ENCODE assay signal across 8 mouse cellular contexts in the genomic region with DNA sequence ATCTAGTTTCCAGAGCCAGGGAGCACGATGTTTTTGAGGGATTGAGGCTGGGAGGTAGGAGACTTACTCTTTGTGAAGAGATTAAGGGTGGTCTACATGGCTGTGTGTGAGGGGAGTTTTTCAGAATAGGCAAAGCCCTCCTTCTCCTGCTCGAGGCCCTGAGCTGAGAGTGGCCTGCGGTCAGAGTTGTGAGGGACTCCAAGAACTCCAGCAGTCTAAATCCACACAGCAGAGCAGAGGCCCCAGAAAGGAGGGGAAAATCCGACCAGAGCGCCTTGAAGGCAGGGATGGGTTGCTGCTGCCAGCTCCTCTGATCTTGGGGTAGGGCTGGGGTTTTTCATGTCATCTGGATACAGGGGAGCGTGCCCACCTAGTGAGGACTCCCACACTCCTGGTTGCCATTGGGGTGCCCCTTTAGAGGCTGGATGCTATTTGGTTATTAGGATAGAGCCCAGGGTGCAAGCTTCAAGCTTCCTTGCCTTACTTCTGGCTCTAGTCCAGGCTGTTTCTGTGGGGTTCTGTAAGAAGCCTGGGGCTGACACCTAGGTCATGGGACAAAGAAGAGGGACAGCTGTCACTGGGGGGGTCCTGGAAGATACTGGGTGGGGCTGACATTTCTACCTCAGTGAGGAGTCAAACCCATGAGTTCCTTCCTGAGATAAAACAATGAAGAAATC. TPM values are rescaled to one million over a fixed set of nuclear protein-coding genes. Genes with fewer than 3 reads are reported as not detected.
DNase-seq lines count a peak whose midpoint lies in the region; ATAC-seq and TF ChIP-seq lines count a peak whose summit lies in the region.

No protein-coding gene starts in this region.

- H3K27me3 ChIP-seq in embryonic facial prominence, embryonic 14.5 days (replicated peaks; ENCODE audit: control insufficient read depth, insufficient read depth, low read length), result no peaks in the 10 kb centered on the region
- no peaks in the 10 kb centered on the region for H3K27me3 ChIP-seq in intestine, embryonic 14.5 days (replicated peaks; ENCODE audit: control insufficient read depth, insufficient read depth, low read length)
- no peaks in the 10 kb centered on the region for H3K27me3 ChIP-seq in midbrain, postnatal 0 days (ENCODE audit: insufficient read depth, low read length)

- peaks cover 43% of the 10 kb centered on the region for H3K4me1 ChIP-seq in lung, adult 2 months (ENCODE audit: control insufficient read depth, insufficient read depth, low read length)
- peaks cover 16% of the 10 kb centered on the region for H3K4me1 ChIP-seq in embryonic facial prominence, embryonic 14.5 days (ENCODE audit: control insufficient read depth, insufficient read depth, low read length)
- H3K4me1 ChIP-seq in intestine, embryonic 14.5 days (replicated peaks; ENCODE audit: control insufficient read depth, insufficient read depth, low read length), result peaks cover 30% of the 10 kb centered on the region
- H3K4me1 ChIP-seq in midbrain, postnatal 0 days (ENCODE audit: insufficient read depth, low read length), result no peaks in the 10 kb centered on the region

- intact Hi-C loops in left cerebral cortex, postnatal 25 days (cut with DNase I), result no loop called here

- 43% methylated on average over 6 of the region's 6 CpGs for WGBS in lung, adult 2 months
- 18% methylated on average over 6 of the region's 6 CpGs for WGBS in embryonic facial prominence, embryonic 14.5 days
- 19% methylated on average over 6 of the region's 6 CpGs for WGBS in intestine, embryonic 14.5 days
- 29% methylated on average over 6 of the region's 6 CpGs for WGBS in midbrain, postnatal 0 days

- H3K4me3 ChIP-seq in lung, adult 2 months (replicated peaks; ENCODE audit: extremely low read depth, low read depth, low read length), result no peak overlapping the region
- peak overlapping the region; percentile 93 for H3K4me3 ChIP-seq in embryonic facial prominence, embryonic 14.5 days (ENCODE audit: low read depth, low read length)
- peak overlapping the region; percentile 73 for H3K4me3 ChIP-seq in intestine, embryonic 14.5 days (ENCODE audit: low read depth, low read length)
- no peak overlapping the region for H3K4me3 ChIP-seq in midbrain, postnatal 0 days (ENCODE audit: low read depth, low read length)

- no peak for TF ChIP-seq CTCF in lung, adult 2 months (IDR thresholded peaks at IDR 0.05; ENCODE audit: insufficient read depth, low read length)
- TF ChIP-seq CTCF in midbrain, postnatal 0 days (IDR thresholded peaks at IDR 0.05), result no peak

- H3K9me3 ChIP-seq in embryonic facial prominence, embryonic 14.5 days (ENCODE audit: control insufficient read depth, low read length), result no peaks in the 10 kb centered on the region
- no peaks in the 10 kb centered on the region for H3K9me3 ChIP-seq in intestine, embryonic 14.5 days (ENCODE audit: control insufficient read depth, low read length)
- no peaks in the 10 kb centered on the region for H3K9me3 ChIP-seq in midbrain, postnatal 0 days (ENCODE audit: low read length)

- peak overlapping the region; percentile 90 for H3K4me2 ChIP-seq in embryonic facial prominence, embryonic 14.5 days (ENCODE audit: low read depth, low read length)
- peak overlapping the region; percentile 97 for H3K4me2 ChIP-seq in intestine, embryonic 14.5 days (ENCODE audit: low read length)
- peak overlapping the region; percentile 98; the same call in 1 of the 2 replicates for H3K4me2 ChIP-seq in midbrain, postnatal 0 days (ENCODE audit: low read depth, low read length, poor library complexity, severe bottlenecking)

- peak; percentile 2; the same call in 1 of the 2 replicates for ATAC-seq in embryonic facial prominence, embryonic 14.5 days (ENCODE audit: low read depth)
- no peak; the same call in 1 of the 2 replicates for ATAC-seq in intestine, embryonic 14.5 days (replicated peaks; ENCODE audit: low FRiP score, low TSS enrichment, low read depth)
- no peak for ATAC-seq in midbrain, postnatal 0 days (ENCODE audit: low FRiP score)
- no peak for ATAC-seq in activated CD4-positive, CD25-positive, alpha-beta regulatory T cell, adult 4 months

- peak; percentile 25 for DNase-seq in lung, adult 2 months
- no peak for DNase-seq in lung, adult 18-20 months
- DNase-seq in embryonic facial prominence, embryonic 14.5 days (ENCODE audit: low spot score), result no peak
- DNase-seq in intestine, embryonic 14.5 days (ENCODE audit: low spot score), result no peak
- DNase-seq in midbrain, postnatal 0 days (ENCODE audit: low spot score), result no peak
- DNase-seq in left cerebral cortex, postnatal 25 days (ENCODE audit: low spot score in 2 of 2), result no peak
- no peak for DNase-seq in layer of hippocampus, postnatal 36 days

- H3K9ac ChIP-seq in embryonic facial prominence, embryonic 14.5 days (ENCODE audit: low read depth, low read length), result peak overlapping the region; percentile 95
- peak overlapping the region; percentile 88 for H3K9ac ChIP-seq in intestine, embryonic 14.5 days (ENCODE audit: low read length)
- peak overlapping the region; percentile 33; the same call in 1 of the 2 replicates for H3K9ac ChIP-seq in midbrain, postnatal 0 days (replicated peaks; ENCODE audit: low read length, poor library complexity, severe bottlenecking)

- peak overlapping the region; percentile 99 for H3K27ac ChIP-seq in embryonic facial prominence, embryonic 14.5 days (replicated peaks; ENCODE audit: low read depth, low read length)
- H3K27ac ChIP-seq in intestine, embryonic 14.5 days (ENCODE audit: low read depth), result peak overlapping the region; percentile 98
- H3K27ac ChIP-seq in midbrain, postnatal 0 days (ENCODE audit: low read depth, low read length), result peak overlapping the region; percentile 63

- H3K36me3 ChIP-seq in embryonic facial prominence, embryonic 14.5 days (ENCODE audit: control insufficient read depth, insufficient read depth, low read length), result peaks cover 45% of the 10 kb centered on the region
- peaks cover 46% of the 10 kb centered on the region for H3K36me3 ChIP-seq in intestine, embryonic 14.5 days (ENCODE audit: control insufficient read depth, insufficient read depth, low read length)
- peaks cover 10% of the 10 kb centered on the region for H3K36me3 ChIP-seq in midbrain, postnatal 0 days (ENCODE audit: insufficient read depth, low read length)

- no peak for TF ChIP-seq POLR2A in lung, adult 2 months (IDR thresholded peaks at IDR 0.05; ENCODE audit: borderline replicate concordance, extremely low read depth, low read depth, low read length)

RNA-seq across cellular contexts. Expression of a gene that starts 15.0 kb away (rescaled TPM):
- 7.4 and 9.8 TPM in 2 replicates for polyA plus RNA-seq in lung, adult 2 months (2012; rRNA removed)
- polyA plus RNA-seq in embryonic facial prominence, embryonic 14.5 days (2014; fragmentation: Nextera tagmentation; extraction: Ambion mirVana), result 21.3 and 22.4 TPM in 2 replicates
- polyA plus RNA-seq in intestine, embryonic 14.5 days (2014; fragmentation: Nextera tagmentation; extraction: Ambion mirVana), result 25.7 and 27.4 TPM in 2 replicates
- 25.8 and 26.0 TPM in 2 replicates for total RNA-seq in midbrain, postnatal 0 days (2014; rRNA removed)
- polyA plus RNA-seq in midbrain, postnatal 0 days (2015; fragmentation: Nextera tagmentation; extraction: Ambion mirVana), result 31.9 and 33.1 TPM in 2 replicates
- total RNA-seq in left cerebral cortex, postnatal 25 days (2021), result 10 to 100 TPM; 18.2 to 18.5 TPM
- polyA plus RNA-seq in activated CD4-positive, CD25-positive, alpha-beta regulatory T cell, adult 4 months (2017; shearing (Covaris generic)), result 10 to 100 TPM in 1 of 2 experiments, 1 to 10 TPM in 1; 6.6 to 10.8 TPM
- 10 to 100 TPM; 17.2 to 18.3 TPM for total RNA-seq in layer of hippocampus, postnatal 36 days (2021)

RNA-seq across cellular contexts. Expression of a gene that starts 15.1 kb away (rescaled TPM):
- 20.0 and 27.3 TPM in 2 replicates for polyA plus RNA-seq in lung, adult 2 months (2012; rRNA removed)
- 47.7 and 50.2 TPM in 2 replicates for polyA plus RNA-seq in embryonic facial prominence, embryonic 14.5 days (2014; fragmentation: Nextera tagmentation; extraction: Ambion mirVana)
- polyA plus RNA-seq in intestine, embryonic 14.5 days (2014; fragmentation: Nextera tagmentation; extraction: Ambion mirVana), result 45.2 and 48.2 TPM in 2 replicates
- 33.8 and 44.7 TPM in 2 replicates for total RNA-seq in midbrain, postnatal 0 days (2014; rRNA removed)
- polyA plus RNA-seq in midbrain, postnatal 0 days (2015; fragmentation: Nextera tagmentation; extraction: Ambion mirVana), result 32.4 TPM in 2 replicates
- total RNA-seq in left cerebral cortex, postnatal 25 days (2021), result 10 to 100 TPM; 27.2 to 32.7 TPM
- 10 to 100 TPM; 23.6 to 30.0 TPM for polyA plus RNA-seq in activated CD4-positive, CD25-positive, alpha-beta regulatory T cell, adult 4 months (2017; shearing (Covaris generic))
- total RNA-seq in layer of hippocampus, postnatal 36 days (2021), result 10 to 100 TPM; 34.1 to 40.4 TPM

RNA-seq across cellular contexts. Expression of a gene that starts 15.1 kb away (rescaled TPM):
- polyA plus RNA-seq in lung, adult 2 months (2012; rRNA removed), result 0.45 and 0.52 TPM in 2 replicates
- polyA plus RNA-seq in embryonic facial prominence, embryonic 14.5 days (2014; fragmentation: Nextera tagmentation; extraction: Ambion mirVana), result 1.4 and 1.9 TPM in 2 replicates
- polyA plus RNA-seq in intestine, embryonic 14.5 days (2014; fragmentation: Nextera tagmentation; extraction: Ambion mirVana), result 1.6 and 1.8 TPM in 2 replicates
- total RNA-seq in midbrain, postnatal 0 days (2014; rRNA removed), result 3.2 and 8.0 TPM in 2 replicates
- polyA plus RNA-seq in midbrain, postnatal 0 days (2015; fragmentation: Nextera tagmentation; extraction: Ambion mirVana), result 0.96 and 1.1 TPM in 2 replicates
- total RNA-seq in left cerebral cortex, postnatal 25 days (2021), result 1 to 10 TPM; 3.5 to 7.2 TPM
- polyA plus RNA-seq in activated CD4-positive, CD25-positive, alpha-beta regulatory T cell, adult 4 months (2017; shearing (Covaris generic)), result 1 to 10 TPM in 1 of 2 experiments, under 1 TPM in 1; 0.89 to 1.1 TPM
- 1 to 10 TPM; 5.3 to 5.4 TPM for total RNA-seq in layer of hippocampus, postnatal 36 days (2021)

RNA-seq across cellular contexts. Expression of a gene that starts 34.2 kb away (rescaled TPM):
- 6.4 and 6.7 TPM in 2 replicates for polyA plus RNA-seq in lung, adult 2 months (2012; rRNA removed)
- polyA plus RNA-seq in embryonic facial prominence, embryonic 14.5 days (2014; fragmentation: Nextera tagmentation; extraction: Ambion mirVana), result 3.8 and 4.1 TPM in 2 replicates
- polyA plus RNA-seq in intestine, embryonic 14.5 days (2014; fragmentation: Nextera tagmentation; extraction: Ambion mirVana), result 5.3 and 6.5 TPM in 2 replicates
- total RNA-seq in midbrain, postnatal 0 days (2014; rRNA removed), result 24.3 and 24.4 TPM in 2 replicates
- 3.7 and 3.9 TPM in 2 replicates for polyA plus RNA-seq in midbrain, postnatal 0 days (2015; fragmentation: Nextera tagmentation; extraction: Ambion mirVana)
- 10 to 100 TPM in 1 of 2 experiments, 1 to 10 TPM in 1; 9.9 to 11.6 TPM for total RNA-seq in left cerebral cortex, postnatal 25 days (2021)
- under 1 TPM; 0.60 to 0.71 TPM for polyA plus RNA-seq in activated CD4-positive, CD25-positive, alpha-beta regulatory T cell, adult 4 months (2017; shearing (Covaris generic))
- total RNA-seq in layer of hippocampus, postnatal 36 days (2021), result 10 to 100 TPM; 10.5 to 11.5 TPM

Comparison
In these comparisons a context has a peak if more than half of its experiments do, and no peak if none do; other contexts are left out.
1. H3K4me3 ChIP-seq: peak in embryonic facial prominence, embryonic 14.5 days (single experiment) and intestine, embryonic 14.5 days (single experiment); none in lung, adult 2 months (single experiment) and midbrain, postnatal 0 days (single experiment).
2. H3K9ac ChIP-seq: peak in every context shown above with its lines; median percentile 95 in embryonic facial prominence, embryonic 14.5 days; 88 in intestine, embryonic 14.5 days; 33 in midbrain, postnatal 0 days.
3. Peak in every context shown above with its lines, with median percentiles within 50 percentile points of each other: H3K27ac ChIP-seq and H3K4me2 ChIP-seq.